Comparison of ENCODE assay signal across 17 mouse cellular contexts in the genomic region with DNA sequence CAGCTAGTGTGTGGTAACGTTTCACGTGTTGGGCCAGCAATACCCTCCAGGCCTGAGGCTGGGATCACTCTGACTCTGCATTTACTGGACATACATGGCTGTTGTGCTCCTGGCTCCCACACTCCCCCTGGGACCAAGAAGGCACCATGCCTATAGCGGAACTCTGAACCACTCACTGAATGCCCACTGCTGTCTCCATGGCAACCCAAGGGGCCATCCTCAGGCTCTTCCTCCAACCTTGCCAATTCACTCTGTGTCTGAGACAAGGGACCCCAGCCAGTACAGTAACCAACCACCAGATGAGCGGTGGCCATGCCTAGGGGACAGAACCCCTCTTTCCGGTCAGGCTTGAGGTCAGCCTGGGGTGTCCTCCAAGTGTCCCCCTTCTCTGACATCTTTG. TPM values are rescaled to one million over a fixed set of nuclear protein-coding genes. Genes with fewer than 3 reads are reported as not detected.
"Had no signal": no experiment of that assay in that cellular context is flagged by ENCODE, and none has a peak within 500 bp of the region (broad histone marks: within the 10 kb centered on the region; RNA-seq: fewer than 3 reads in every experiment).

No protein-coding gene starts in this region.

- H3K4me1 ChIP-seq: liver, embryonic 15.5 days had no signal

- H3K9ac ChIP-seq: liver, embryonic 15.5 days had no signal

- H3K4me3 ChIP-seq: layer of hippocampus, adult 2 months; limb, embryonic 10.5 days; liver, embryonic 15.5 days had no signal

- H3K27ac ChIP-seq: kidney, postnatal 0 days; layer of hippocampus, adult 2 months; limb, embryonic 10.5 days; liver, embryonic 15.5 days had no signal

- ATAC-seq: lung, postnatal 0 days had no signal

- H3K27me3 ChIP-seq: liver, embryonic 15.5 days had no signal

- H3K9me3 ChIP-seq: limb, embryonic 10.5 days; liver, embryonic 15.5 days had no signal

- DNase-seq: kidney, adult 11 months; kidney, adult 9 months; lung, adult 2 months; lung, postnatal 36 days; midbrain, embryonic 14.5 days; right cerebral cortex, adult 18-20 months; right cerebral cortex, postnatal 25 days; thymus, postnatal 4 days had no signal

- H3K36me3 ChIP-seq: limb, embryonic 10.5 days; liver, embryonic 15.5 days had no signal

- H3K4me2 ChIP-seq: liver, embryonic 11.5 days; liver, embryonic 15.5 days had no signal

RNA-seq across cellular contexts. Expression of gene Wnt7b, which starts 17.3 kb away (rescaled TPM):
- total RNA-seq: megakaryocyte progenitor cell, adult 5-6 weeks; monocyte, adult 5-6 weeks had no signal
- polyA plus RNA-seq: small intestine, adult 2 months had no signal
